Mouse (Mus musculus) embryo, embryonic 10 days (tissue): Measurements from ENCODE around the gene Prr5l.

Experiments used
- DNase-seq: peaks from one replicate; pipeline ENCODE4 v3.0.0-alpha.2; 2015; ENCODE audit warnings: low spot score

Prr5l gene

DNA sequence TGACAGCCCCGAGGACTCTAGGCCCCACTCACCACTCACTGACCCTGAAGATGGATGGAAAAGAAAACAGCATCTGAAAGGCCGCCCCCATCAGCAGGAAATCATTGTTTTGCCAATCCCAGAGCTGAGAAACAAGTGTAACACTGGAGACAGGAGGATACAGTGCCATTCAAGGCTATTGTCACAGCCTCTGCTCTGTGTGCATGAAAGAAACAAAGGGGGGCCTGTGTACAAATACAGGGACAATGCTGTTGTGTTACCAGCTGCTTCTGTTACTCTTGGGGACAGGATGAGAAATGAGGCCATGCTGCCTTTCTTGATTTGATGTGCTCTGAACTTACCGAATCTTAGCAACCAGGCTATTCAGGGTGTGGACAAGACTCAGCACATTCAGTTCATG, at the start of gene Prr5l:
TSS of gene Prr5l (minus strand) at position 30 of the 400 bp plus-strand sequence.
- DNase-seq: peak; percentile 40

DNA sequence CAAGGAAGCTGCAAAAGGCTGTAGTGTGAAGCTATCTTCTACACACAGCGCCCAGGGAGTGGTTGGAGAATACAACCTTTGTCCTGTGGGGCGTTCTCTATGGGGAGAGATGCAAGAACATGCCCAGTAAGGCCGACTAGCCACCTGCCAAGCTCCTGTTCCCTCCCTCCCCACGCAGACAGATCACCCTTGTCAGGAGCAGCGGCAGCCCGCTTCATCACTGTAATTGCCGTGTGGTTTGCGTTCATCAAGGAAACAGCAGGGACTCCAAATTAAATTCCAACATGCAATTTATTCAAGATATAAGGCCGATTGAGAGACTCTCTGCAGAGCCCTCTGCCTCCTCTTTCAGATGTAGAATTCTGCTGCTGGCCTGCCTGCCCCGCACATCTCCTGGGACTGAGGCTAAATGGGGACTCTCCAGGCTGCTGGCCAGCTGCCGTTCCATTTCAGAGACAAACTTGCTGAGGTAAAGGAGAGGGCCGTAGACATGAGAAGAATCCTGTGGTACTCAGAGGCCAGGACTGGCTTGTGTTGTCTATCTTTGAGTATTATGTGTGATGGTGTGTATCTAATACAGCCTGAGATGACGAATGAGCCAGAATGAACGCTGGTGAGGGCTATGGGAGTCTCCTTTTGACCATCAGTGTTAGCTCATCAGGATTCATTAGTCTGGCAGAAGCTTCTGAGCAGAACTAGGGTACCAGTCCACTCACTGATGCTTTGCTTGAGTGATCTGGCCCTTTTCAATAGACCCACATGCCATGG, 49.5 kb upstream of the Prr5l start:
- no peak for DNase-seq

DNA sequence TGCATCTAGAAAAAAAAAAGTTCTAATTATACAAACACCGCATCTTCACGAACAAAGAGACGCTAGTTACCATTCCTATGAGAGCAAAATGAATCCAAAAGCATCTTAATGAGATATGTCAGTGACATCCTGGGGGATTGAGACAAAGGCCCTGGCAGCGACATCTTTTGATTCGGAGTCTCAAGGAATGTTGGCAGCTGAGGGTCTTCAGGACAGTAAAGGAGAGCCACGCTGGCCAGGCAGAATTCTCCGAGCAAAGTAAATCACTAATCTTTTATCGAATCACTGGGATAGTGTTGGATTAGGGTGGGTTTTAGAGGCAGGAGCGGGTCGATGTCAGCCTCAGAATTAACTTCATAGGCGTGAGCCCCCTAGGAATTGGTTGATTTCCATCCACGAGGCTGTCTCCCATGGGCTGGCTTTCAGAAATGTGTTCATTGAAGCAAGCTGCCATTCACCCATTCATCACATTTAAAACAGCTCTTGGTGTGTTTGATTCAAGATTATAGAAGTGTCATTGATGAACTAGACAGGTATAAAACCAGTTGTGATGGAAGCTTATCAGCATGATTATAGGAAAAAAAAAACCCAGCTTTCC, 42.9 kb upstream of the Prr5l start:
- DNase-seq: no peak

DNA sequence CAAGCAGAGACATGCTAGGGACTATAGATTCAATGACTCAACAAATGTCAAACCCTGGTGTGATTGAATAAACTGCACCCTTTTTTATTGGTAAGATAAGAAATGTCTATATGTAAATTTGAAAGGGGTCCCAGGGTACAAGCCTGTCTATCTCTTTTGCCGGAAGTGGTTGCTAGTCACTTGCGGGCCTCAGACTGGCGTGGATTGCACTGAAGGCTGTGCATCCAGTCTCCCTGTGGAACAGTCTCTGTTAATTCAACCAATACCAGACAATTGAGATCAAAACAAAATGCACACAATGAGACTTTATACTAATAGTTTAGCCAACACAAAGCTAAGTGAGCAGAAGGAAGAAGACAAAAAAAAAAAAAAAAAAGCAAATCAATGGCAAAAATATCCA, 42.4 kb upstream of the Prr5l start:
- no peak for DNase-seq

DNA sequence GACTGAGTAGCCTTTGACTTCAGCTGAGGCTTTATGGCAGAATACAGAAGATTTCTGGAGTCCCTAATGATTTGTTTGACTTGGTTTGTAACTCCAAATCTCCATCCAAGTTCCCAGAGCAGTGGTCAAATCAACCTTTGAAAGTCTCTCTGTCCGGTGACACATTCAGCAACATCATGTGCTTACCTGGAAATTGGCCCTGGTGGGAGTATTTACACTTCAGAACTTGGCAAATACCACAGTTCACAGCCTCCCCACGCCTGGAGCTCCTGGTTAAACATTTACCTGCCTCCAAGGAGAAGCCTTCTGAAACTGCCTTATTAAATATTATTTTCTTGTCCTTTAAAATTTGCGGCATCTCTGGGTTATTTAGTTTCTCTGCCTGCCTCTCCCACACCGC, 40.4 kb upstream of the Prr5l start:
- no peak for DNase-seq

DNA sequence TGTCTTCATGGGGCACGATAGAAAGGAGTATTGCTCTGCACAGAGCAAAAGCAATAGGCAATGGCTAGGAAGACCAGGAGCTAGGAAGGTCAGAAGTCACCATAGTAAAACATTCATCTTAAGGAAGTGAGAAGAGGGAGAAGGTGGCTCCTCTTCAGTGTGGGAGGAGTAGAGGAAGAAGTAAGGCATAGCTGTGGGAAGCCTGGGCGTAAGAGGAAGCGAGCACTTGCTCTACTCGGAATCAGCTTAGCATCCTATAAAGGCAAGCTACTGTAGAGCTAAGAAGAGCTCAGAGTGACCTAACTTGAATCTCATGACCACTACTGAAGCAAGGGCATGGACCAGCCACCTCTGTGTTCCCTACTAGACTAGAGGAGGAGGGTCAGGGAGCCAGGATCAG, 39.5 kb upstream of the Prr5l start:
- no peak for DNase-seq

DNA sequence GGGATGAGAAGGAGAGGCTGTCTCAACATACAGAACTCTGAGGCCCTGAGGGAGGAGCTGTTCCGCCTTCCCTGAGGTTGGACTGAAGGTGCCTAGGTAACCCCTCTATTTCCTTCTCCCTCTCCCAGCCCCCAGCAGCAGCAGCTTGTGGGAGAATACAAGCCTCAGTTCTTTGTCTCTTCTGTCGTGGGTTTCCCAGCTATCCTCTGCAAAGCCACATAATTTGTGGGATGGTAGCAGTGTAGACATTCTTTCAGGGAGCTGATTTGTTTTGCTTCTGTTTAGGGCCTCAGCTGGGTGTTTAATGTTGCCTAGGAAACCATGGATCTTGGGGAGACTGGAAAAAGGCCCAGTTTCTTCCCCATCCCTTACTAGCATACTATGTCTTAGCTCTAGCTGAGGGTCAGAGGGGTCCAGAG, 37.3 kb upstream of the Prr5l start:
- DNase-seq: no peak

DNA sequence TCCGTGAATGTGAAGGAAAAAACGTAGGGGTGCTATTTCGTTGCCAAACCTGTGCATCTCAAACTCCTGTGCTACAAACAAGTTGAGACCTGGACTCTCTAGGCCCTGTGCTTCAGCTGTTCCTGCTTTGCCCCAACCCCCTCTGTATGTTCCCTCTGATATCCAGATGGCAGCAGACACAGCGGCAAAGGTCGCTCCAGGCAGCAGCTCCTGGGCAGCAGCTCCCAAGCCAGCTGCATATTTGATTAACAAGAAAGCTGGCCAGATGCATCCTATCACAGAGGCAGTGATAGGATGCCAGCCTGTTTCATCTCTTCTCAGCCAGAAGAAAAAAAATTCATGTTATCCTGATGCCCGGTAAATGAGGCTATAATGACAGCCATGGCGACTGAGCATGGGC, 35.7 kb upstream of the Prr5l start:
- no peak for DNase-seq

DNA sequence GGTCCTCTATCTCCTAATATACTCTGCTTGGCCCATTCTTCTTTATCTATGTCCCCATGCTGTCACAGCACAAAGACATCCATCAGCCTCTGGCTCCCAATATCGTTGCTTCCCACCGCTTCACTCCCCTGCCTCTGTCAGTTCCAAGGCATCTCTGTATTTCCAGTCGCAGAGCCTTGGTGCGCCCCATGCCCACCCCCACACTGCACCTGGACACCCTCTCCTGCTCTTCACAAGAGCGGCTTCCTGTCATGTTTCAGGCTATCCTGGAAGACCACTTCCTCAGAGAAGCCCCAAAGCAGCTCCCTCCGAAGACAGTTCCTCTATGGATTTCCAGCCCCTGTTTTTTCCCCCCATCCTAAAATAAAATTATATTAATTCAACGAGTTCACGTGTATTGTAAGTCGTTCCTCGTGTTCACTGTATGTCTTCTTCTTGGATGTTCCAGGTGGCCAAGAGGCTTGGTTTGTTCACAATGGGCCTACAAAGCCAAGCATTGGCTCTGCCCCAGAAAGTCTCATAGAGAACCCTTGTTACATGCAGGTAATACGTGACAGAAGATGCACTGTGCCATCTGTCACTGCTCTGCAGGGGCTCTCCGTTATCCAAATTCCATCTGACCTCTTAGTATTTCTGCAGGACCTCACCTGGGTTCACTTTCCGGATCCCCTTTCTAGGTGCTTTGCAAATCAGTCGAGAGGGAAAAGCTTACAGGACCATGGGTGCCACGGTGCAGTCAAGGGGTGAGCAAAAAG, 26.7 kb upstream of the Prr5l start:
- DNase-seq: no peak

DNA sequence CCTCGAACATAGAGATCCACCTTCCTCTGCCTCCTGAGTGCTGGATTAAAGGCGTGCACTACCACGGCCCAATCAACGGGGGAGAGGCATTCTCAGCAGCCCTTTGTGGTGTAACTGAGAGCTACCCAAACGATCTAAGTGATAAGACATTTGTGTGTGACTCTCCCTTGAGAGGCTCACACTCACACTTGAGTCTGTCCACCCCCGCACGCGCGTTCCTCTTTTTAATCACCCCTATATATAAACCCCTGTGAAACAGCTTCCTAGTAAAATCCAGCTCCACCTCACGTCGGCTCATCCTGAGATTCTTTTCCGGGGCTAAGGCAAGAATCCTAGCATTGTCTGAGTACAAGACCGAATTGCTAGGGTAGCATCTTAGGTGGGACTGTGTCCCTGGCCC, 25.9 kb upstream of the Prr5l start:
- no peak for DNase-seq

DNA sequence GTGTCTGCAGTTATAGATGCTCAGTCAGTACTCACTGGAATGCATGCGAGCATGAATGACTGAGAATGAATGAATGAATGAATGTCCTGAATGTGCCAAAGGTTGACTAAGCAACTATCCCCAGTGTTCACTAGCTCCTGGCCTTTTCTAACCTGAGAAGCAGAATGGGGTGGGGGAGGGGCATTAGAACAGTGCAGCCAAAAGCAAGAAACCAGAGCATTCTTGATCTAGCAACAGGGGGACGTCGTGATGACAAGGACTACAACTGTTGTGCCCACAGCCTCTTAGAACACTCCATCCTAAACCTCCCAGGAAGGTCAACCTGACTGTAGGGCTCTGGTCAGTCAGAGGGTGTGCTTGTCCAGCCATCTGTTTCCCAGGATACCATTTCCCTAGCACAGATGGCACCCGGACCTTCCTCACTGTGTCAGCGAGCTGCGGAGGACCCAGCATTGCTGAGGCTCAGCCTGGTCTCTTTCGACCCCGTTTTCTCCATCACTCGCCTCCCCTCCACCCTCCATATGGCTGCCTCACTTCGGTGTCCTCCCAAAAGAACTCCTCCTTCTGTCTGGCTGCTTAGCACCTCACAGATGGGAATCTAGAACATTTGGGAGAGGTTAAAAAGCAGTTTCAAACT, 24.7 kb upstream of the Prr5l start:
- DNase-seq: peak; percentile 17

DNA sequence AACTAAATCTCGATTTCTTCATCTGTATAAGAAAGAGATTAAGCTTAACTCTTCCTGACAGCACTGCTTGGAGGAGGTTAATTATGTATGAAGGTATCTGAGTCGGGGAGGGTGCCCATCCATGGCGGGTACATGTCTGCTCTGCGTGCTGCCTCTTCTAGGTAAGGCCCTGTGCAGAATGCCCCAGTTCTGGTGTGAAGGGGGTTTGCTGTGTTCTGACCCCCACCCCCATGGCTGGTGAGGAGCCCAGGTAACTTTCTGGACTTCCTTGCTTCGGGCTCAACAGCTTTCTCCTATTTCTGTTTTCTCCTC, 23.5 kb upstream of the Prr5l start:
- DNase-seq: no peak

DNA sequence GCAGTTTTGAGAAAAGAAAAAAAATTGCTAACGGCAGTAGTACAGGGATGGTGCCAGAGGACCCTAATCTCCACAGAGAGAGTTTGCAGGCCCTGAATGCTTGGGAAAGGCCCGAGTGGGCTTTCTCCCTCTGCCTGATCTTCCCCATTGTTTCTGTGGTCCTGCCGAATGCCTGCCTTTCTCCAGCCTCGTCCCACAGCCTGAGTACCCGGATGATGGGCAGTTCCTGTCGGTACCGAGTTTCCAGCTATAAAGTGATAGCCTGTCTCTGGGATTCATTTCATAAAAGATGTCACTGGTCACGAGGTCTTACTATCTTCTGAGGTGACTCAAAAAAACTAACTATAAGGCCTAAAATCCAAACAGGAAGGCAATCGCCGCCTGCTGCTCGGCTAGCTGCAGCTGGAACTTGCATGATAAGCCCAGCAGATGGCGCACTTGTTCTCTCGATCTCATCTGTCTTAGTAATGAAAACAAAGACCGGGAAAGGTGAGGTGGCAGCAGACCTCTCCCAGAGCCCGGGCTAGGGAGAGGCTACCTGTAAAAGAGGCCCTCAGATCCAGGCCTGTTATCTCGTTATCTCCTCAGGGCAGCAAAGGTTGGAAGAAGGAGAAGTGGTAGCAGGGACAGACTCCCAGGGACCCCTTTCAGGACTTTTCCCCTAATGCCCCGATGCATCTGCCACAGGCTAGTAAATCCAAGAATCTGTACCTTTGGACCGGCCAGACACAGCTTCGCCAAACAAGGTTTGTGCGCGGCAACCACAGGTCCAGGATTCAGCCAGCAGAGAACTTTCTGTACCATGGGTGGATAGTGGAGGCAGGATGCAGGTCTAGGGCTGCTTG, 22.9 kb upstream of the Prr5l start:
- peak; percentile 95 for DNase-seq

DNA sequence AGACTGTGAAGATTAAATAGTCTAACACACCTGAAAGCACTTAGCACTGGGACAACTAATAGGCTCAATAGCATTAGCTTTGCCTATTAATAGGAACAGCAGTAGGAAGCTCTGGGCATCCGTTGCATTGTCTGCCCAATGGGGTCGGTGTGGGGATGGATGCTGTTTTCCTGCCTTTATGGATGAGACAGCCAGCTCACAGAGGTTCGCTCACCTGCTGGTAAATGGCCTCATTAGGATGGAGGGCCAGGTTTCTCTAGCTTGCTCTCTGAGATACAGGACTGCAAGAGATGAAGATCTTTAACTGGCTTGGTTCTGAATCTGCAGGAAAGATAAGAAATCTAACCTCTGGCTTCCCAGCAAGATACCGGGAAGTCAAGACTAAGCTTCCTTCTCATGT, 19.4 kb upstream of the Prr5l start:
- DNase-seq: no peak

DNA sequence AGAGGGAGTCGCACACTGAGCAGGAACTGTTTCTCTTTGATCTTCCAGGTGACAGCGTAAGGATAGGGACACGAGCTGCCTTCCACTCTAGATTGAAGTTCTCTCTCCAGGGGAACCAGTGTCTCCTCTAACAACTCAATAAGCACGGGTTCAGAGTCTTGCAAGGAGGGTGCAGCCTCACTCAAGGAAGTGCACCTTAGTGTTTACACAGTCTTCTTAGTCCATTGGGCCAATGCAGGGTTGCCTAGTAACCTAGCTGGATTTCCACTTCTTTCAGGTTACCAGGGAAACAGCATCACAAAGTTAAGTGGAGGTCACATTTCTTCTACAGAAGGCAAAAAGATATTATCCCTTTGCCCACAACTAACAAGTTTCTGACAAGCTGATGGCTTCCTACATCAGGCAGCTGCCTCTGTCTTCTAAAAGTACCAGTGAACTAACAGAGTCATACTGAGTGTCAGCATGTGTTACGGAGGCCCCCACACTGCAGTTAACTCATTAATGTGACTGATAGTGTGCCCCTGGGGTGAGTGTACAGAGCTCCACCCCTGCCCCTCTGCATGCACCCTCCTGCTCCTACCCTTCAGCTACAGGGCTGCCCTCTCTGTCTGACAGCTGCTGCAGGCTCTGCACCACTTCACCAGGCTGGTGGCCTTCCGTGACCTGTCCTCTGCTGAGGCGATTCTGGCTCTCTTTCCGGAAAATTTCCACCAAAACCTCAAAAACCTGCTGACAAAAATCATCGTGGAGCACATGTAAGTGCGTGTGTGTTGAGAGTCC, 13.8 kb upstream of the Prr5l start:
- peak; percentile 23 for DNase-seq

DNA sequence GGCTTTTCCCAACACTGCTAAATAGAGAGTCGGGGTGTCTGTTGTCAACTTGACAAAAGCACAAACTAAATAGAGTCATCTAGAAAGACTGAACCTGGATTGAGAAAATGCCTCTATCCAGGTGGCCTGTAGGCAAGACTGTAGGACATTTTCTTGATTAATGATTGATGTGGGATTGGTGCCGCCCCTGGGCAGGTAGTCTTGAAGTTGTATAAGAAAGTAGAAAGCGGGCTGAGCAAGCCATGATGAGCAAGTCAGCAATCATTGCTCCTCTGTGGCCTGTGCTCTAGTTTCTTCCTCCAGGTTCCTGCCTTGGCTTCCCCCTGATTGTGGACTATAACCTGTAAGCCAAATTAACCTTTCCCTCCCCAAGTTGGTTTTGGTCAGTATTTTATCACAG, 11.3 kb upstream of the Prr5l start:
- no peak for DNase-seq

DNA sequence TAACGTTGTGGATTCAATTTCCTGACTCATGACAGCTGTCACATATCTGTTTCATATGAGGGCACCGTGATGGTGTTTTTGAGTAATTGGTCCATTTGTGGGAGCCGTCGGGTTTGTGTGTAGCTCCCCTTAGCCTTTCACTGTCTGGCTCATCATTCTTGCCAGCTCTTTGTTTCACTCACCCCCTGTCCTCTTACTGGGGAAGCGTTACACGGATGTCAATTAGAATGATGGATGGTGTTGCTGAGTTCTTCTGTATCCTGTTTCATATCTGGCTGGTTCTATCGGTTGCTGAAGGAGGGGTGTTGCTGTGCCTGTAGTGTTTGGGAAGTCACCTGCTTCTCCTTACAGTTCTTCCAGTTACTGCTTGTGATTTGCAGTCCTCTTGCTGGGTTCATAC, 8.3 kb upstream of the Prr5l start:
- DNase-seq: peak; percentile 11

DNA sequence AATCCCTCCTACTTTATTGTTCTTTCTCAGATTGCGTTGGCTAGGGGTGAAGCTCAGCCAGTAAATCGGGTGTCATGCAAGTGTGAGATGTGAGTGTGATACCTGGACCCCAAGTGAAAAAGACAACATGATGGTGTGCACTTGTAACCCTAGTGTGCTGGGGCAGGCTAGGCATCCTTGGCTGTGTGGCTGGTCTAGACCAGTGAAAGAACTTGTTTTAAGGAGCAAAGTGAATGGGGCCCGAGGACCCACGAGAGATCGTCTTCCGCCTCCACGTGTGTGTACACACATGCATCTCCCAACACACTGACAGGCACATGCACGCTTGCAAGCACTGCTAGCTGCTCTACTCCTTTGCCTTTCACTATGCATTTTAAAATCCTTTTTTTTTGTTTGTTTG, 6.1 kb upstream of the Prr5l start:
- DNase-seq: no peak

DNA sequence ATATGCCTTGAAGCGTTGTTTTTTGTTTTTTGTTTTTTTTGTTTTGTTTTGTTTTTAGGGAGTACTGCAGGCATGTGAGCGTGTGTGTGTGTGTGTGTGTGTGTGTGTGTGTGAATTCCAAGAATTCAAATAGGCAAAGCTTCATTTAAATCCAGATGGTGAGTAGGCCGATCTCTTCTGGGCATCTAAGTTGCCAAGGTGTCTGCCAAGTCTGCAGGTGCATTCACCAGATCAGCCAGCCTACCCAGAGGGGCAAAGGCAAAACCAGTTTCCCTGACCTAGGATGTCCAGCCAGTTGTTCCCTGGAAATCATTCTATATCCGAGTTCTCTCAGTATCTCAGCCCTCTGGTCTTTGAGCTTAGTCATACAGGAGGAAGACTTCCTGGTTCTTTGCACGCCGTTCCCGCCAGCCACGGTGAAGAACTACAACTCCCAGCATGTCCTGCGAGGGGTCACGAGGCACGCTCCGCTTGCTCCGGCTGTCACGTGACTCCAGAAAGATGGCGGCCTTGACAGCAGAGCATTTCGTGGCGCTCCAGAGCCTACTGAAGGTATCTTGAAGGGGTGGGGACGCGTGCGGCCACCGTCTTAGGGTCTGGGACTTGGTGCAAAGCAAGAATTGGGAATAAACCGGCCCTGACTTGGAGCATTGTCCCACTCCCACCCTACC, 3.1 kb upstream of the Prr5l start, which contains the start of gene Commd9:
TSS of gene Commd9 (plus strand) at position 480 of the 671 bp plus-strand sequence.
- DNase-seq: peak; percentile 98

DNA sequence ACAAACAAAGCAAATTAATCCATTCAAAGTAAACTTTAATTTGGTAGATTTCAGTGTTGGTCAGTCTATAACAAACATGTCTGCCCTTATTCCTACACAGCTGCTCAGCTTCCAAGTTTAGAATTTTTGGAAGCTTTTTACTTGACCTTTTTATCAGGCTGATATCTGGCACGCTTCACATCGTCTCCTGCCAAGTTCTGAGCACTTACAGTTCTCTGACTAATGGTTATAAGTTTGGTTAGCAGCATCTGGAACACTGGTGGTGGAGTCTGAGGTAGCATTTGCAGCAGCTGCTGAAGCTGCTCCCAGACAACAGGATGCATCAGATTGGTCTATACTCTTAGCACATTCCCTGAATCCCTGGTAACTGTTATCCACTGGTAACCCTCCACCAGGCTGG, 1.5 kb upstream of the Prr5l start:
- no peak for DNase-seq
